Mouse (Mus musculus) heart, embryonic 14.5 days (tissue): Measurements from ENCODE around the gene Nrip1. TPM values are rescaled to one million over a fixed set of nuclear protein-coding genes. Genes with fewer than 3 reads are reported as not detected.

ENCODE experiments used
- ATAC-seq: fragments of 200-750 bp; cut with Nextera tagmentation; 2 replicates; pipeline ENCODE4 v1.8.0; 2017; ENCODE audit warnings: low read depth, moderate TSS enrichment; ENCODE audit not compliant: insufficient number of reproducible peaks, insufficient read depth, low FRiP score
- H3K27ac ChIP-seq, 2 experiments: fragments of 200-500 bp in 1 of 2; fragments of 300-500 bp in 1 of 2; sonication (generic) in 1 of 2; replicated peaks in 1 of 2; 2 replicates each; pipeline ENCODE4 v1.5.1; 2012 to 2014; ENCODE audit warnings: low read depth in 2 of 2, low read length in 2 of 2, control low read depth in 1 of 2, mild to moderate bottlenecking in 1 of 2, mixed read lengths in 1 of 2; ENCODE audit not compliant: control insufficient read depth in 1 of 2, insufficient read depth in 1 of 2
- H3K27me3 ChIP-seq: fragments of 300-500 bp; sonication (generic); 2 replicates; pipeline ENCODE4 v1.6.1; 2014; ENCODE audit warnings: mild to moderate bottlenecking, low read length, control low read depth; ENCODE audit not compliant: control insufficient read depth, insufficient read depth
- H3K36me3 ChIP-seq: fragments of 300-500 bp; sonication (generic); 2 replicates; pipeline ENCODE4 v1.6.1; 2014; ENCODE audit warnings: mild to moderate bottlenecking, control low read depth, low read length, mixed read lengths; ENCODE audit not compliant: control insufficient read depth, insufficient read depth
- H3K4me1 ChIP-seq, 2 experiments: fragments of 200-500 bp in 1 of 2; fragments of 300-500 bp in 1 of 2; sonication (generic) in 1 of 2; 2 replicates each; pipeline ENCODE4 v1.6.1; 2012 to 2014; ENCODE audit warnings: low read length in 2 of 2, control low read depth in 1 of 2, mixed read lengths in 1 of 2; ENCODE audit not compliant: control insufficient read depth in 2 of 2, insufficient read depth in 2 of 2
- H3K4me2 ChIP-seq: fragments of 300-500 bp; sonication (generic); 2 replicates; pipeline ENCODE4 v1.6.1; 2014; ENCODE audit warnings: mild to moderate bottlenecking, low read length
- H3K4me3 ChIP-seq, 2 experiments: fragments of 200-500 bp in 1 of 2; fragments of 300-500 bp in 1 of 2; sonication (generic) in 1 of 2; 2 replicates each; pipeline ENCODE4 v1.5.1; 2012 to 2014; ENCODE audit warnings: low read length in 2 of 2, mild to moderate bottlenecking in 2 of 2, control low read depth in 1 of 2, low read depth in 1 of 2, moderate library complexity in 1 of 2; ENCODE audit not compliant: control insufficient read depth in 1 of 2, insufficient read depth in 1 of 2
- H3K9ac ChIP-seq: fragments of 300-500 bp; sonication (generic); 2 replicates; pipeline ENCODE4 v1.6.1; 2014; ENCODE audit warnings: mild to moderate bottlenecking, low read length
- H3K9me3 ChIP-seq: fragments of 300-500 bp; sonication (generic); 2 replicates; pipeline ENCODE4 v1.6.1; 2016; ENCODE audit warnings: low read length, control low read depth; ENCODE audit not compliant: control insufficient read depth
- WGBS: fragments of 180-500 bp; shearing (Covaris S2); extraction: QIAGEN DNeasy Blood & Tissue Kit; methylation state at CpG from one replicate; pipeline ENCODE4 v1.1.7; 2014; 5-methylcytosine and 5-hydroxymethylcytosine counted together
- polyA plus RNA-seq: library from polyadenylated mRNA; unstranded; fragments of >200 nt; fragmentation: Nextera tagmentation; extraction: Ambion mirVana; gene quantifications from 2 replicates; pipeline ENCODE4 v1.2.1, GENCODE M21; 2014

Gene Nrip1
- polyA plus RNA-seq, 1 experiment from 2014 or later = 20.8 TPM

DNA sequence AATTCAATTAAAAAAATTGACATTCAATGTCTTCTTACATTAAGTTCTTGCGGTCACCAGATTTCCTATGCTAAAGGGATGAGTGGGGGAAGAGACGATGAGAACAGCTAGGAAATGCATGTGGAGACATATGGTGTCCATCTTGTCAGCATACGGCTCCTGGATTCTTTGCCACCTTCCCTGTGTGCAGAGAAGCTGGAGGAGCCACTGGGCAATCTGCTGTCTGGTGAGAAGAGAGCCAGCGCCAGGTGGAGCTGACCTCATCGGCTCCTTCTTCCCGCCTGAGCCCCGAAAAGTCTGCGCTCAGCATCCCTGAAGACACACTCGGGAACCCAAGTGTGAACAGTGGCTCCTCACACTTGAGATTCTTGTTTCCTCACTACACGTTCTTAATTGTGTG lies 121.8 kb downstream of the Nrip1 start:
- WGBS = 80% methylated on average over 10 of the region's 10 CpGs
- H3K4me1 ChIP-seq = no peaks in the 10 kb centered on the region
- no peaks in the 10 kb centered on the region for H3K36me3 ChIP-seq
- no peaks in the 10 kb centered on the region for H3K9me3 ChIP-seq
- no peak overlapping the region for H3K9ac ChIP-seq
- no peak for ATAC-seq
- H3K4me2 ChIP-seq = no peak overlapping the region
- no peak overlapping the region for H3K27ac ChIP-seq
- no peaks in the 10 kb centered on the region for H3K27me3 ChIP-seq
- no peak overlapping the region for H3K4me3 ChIP-seq

DNA sequence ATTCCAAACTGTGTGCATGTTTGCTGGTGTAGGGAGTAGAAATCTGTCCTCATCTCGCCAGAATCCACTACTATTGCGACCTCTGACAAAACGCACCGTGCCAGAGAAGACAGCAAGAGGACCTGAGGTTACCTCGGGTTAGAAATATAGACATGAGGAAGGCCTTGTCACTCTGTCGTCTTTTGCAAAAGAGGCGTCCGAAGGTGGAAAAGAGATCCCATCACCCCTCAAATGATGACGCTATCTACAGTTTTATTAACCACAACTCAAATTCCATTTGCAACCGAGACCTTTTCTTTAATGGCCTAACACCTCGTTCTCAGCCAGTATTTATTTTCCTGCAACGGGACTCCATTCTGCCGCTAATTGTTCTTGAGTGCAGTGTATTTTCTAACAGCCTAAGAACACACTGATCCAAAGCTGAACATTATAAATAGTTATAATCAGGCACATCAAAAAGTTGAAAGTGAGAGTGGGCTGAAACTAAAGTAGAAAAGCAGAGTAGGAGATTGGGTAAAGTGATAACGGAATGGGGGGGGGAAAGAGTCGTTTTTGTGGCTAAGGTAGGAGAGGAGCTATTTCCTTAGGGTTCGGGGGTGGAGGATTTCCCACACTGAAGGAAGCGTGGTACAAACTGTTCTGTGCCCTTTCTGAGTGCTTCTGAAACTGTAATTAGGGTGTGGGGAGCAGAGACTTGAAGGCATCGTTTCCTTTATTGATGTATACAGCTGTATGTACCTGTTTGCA lies 124.1 kb downstream of the Nrip1 start:
- WGBS = 79% methylated on average over 18 of the region's 18 CpGs
- no peak overlapping the region for H3K9ac ChIP-seq

DNA sequence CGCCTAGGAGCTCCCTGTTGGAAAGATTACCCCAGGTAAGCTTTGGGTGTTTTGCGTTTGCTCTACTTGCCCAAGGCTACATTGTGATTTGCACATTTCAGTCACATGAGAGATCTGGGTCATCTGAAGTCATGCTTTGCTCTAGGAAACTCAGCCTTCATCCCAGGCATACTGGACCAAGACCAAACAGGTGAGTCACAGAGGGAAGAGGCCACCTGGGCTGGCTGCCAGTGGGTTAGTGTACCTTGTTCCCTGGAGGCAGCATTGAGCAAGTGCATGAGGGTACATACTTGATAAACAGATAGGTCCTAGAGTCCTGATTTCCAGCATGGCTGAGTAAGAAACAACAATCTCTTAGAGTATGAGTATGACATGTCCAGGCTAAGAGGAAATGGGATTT lies 130.8 kb downstream of the Nrip1 start:
- Histone ChIP-seq H3K4me2 (no peak overlapping the region), H3K9ac (no peak overlapping the region), H3K4me3 (no peak overlapping the region), H3K9me3 (no peaks in the 10 kb centered on the region), H3K36me3 (no peaks in the 10 kb centered on the region), H3K4me1 (no peaks in the 10 kb centered on the region), H3K27me3 (no peaks in the 10 kb centered on the region), H3K27ac (no peak overlapping the region)
- no peak for ATAC-seq
- WGBS = 83% methylated on average over 2 of the region's 2 CpGs

More for the DNA sequence above, 124.1 kb downstream of the Nrip1 start:
- no peaks in the 10 kb centered on the region for H3K9me3 ChIP-seq
- H3K4me1 ChIP-seq = no peaks in the 10 kb centered on the region
- H3K4me3 ChIP-seq = no peak overlapping the region
- no peaks in the 10 kb centered on the region for H3K27me3 ChIP-seq
- no peaks in the 10 kb centered on the region for H3K36me3 ChIP-seq
- ATAC-seq = no peak
- H3K4me2 ChIP-seq = no peak overlapping the region
- H3K27ac ChIP-seq = no peak overlapping the region

DNA sequence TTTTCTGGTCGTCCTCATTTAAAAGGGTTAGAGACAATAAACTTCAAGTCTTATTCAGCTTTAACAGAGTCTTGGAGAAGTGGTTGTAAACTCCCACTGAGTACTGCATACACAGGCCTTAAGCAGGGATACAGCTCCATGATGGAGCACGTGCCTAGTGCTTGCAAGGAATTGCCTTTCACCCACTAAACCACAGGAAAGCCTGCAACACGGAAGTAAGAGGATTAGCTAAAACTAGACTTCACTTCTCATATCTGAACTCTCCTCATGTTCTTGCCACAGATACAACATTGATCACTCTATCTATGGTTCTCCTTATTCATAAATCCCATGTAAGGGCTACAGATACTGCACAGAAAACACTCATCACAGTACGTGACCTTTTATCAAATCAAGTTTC lies 132.4 kb downstream of the Nrip1 start:
- 77% methylated on average over 4 of the region's 4 CpGs for WGBS

DNA sequence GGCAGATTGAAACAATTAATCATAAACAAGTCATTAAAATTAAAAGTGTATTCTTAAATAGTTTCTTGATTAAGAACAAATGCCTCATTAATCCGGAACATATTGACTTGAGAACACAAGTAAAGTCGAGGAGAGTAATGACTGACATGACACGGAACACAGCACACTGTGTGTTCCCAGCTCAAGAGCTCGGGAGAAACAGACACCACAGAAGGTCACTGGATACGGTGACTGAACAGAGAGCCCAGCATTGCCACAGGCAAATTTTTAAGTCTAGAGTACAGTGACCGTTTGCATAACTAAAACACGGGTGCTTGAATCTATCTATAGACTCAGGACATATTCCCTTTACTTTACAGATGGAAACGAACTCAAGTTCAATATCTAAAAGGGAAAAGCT lies 134.3 kb downstream of the Nrip1 start:
- WGBS = 77% methylated on average over 8 of the region's 8 CpGs
- Histone ChIP-seq H3K36me3 (no peaks in the 10 kb centered on the region), H3K9me3 (no peaks in the 10 kb centered on the region), H3K4me1 (no peaks in the 10 kb centered on the region), H3K4me3 (no peak overlapping the region), H3K27me3 (no peaks in the 10 kb centered on the region), H3K27ac (no peak overlapping the region), H3K4me2 (no peak overlapping the region), H3K9ac (no peak overlapping the region)
- ATAC-seq = no peak

More for the DNA sequence above, 132.4 kb downstream of the Nrip1 start:
- no peak overlapping the region for H3K4me2 ChIP-seq
- no peaks in the 10 kb centered on the region for H3K27me3 ChIP-seq
- H3K9me3 ChIP-seq = no peaks in the 10 kb centered on the region
- no peaks in the 10 kb centered on the region for H3K4me1 ChIP-seq
- H3K4me3 ChIP-seq = no peak overlapping the region
- H3K36me3 ChIP-seq = no peaks in the 10 kb centered on the region
- no peak for ATAC-seq
- no peak overlapping the region for H3K27ac ChIP-seq
- no peak overlapping the region for H3K9ac ChIP-seq

DNA sequence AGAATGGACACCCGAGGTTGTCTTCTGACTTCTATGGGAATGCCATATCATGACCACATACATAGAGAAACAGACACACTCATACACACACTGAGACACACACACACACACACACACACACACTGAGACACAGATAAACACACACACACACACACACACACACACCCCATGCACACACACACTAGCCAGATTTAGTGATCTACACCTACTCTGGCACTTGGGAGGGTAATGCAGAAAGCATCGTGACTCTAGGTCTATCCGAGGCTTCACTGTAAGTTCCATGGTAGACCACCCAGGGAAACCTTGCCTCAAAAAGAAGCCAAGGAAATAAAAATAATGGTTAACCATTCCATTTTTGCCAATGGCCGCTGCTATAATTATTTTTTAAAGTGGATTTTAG lies 134.8 kb downstream of the Nrip1 start:
- Histone ChIP-seq H3K9ac (no peak overlapping the region), H3K27me3 (no peaks in the 10 kb centered on the region), H3K36me3 (no peaks in the 10 kb centered on the region), H3K4me3 (no peak overlapping the region), H3K9me3 (no peaks in the 10 kb centered on the region), H3K4me1 (no peaks in the 10 kb centered on the region), H3K27ac (no peak overlapping the region), H3K4me2 (no peak overlapping the region)
- WGBS = 86% methylated on average over 4 of the region's 4 CpGs
- ATAC-seq = no peak
